Mouse (Mus musculus): Measurements from ENCODE around the gene 6430548M08Rik.

The 6430548M08Rik gene

GRCm38 (mm10) chr8:120113758-120114255 lies at the start of gene 6430548M08Rik:
6430548M08Rik (plus strand) TSS chr8:120114152.
- peak; percentile 99 for DNase-seq (ENCODE audit: low spot score)

GRCm38 (mm10) chr8:120065611-120066010 lies 48.3 kb upstream of the 6430548M08Rik start:
- DNase-seq (ENCODE audit: low spot score) = no peak

DNA sequence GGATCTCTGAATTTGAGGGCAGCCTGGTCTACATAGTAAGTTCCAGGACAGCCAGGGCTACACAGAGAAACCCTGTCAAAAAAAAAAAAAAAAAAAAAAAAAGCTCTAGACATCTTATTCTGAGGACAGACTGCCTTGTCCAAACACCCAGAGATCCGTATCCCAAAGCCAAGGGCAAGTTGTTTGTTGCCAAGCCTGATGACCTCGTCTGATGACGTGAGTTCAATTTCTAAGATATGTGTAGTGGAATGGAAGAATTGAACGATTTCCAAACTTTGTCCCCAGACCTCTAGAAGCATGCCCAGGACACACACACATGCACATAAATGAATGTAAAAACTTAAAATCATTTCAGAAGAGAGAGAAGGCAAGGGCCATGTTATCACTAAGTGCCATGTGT lies 47.7 kb upstream of the 6430548M08Rik start:
- peak; percentile 57 for DNase-seq (ENCODE audit: low spot score)

DNA sequence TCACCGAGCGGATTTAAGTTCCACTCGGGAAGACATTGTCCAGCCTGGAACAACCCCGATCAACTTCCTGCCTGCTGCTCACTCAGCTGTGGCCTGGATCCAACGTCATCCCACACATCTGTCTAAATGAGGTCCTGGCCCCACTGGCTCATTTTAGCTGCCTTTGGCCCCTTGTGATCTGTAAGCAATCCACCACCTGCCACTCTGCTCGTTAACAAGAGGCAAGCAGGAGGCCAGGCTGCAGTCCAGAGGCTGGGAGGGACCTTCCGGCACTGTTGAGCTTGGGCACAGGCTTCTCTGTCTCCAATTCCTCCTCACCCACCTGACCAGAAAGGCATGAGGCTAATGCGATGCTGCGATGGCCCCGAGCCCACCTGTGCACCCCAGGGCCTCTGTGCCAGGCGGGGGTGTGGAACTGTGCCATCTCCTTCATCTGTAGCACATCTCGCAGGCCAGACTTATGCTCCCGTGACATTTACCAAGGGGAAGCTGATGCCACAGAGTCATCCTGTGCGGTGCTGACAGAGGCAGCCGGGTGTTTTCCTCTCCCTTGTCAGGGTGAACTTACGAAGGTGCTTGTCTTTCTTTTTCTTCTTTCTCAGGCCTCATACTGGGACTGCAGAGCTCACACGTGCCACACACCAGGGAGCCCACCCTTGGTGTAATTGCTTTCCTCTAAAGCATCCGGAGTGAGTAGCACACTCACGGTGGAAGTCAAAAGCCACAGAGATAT lies 45.9 kb upstream of the 6430548M08Rik start:
- no peak for DNase-seq (ENCODE audit: low spot score)

GRCm38 (mm10) chr8:120071684-120072083 lies 42.3 kb upstream of the 6430548M08Rik start:
- DNase-seq (ENCODE audit: low spot score) = peak; percentile 54

DNA sequence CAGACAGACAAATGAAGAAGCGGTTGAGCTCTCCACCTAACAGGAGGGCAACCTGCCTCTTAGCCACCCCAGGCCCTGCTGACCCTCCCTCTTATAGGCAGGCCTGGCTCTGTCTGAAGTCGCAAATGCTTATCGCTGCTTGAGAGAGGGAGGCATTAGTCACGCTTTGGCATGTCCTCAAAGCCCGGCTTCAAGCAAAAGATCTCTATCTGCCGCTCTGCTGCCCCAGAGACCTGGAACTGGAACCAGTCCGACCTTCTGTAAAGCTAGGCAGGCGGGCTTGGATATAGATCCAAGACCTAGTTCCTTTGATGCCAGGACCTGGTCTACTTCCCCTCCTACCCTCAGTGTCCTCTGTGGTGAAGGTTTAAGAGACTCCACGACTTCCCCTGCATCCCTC lies 41.7 kb upstream of the 6430548M08Rik start:
- peak; percentile 57 for DNase-seq (ENCODE audit: low spot score)

DNA sequence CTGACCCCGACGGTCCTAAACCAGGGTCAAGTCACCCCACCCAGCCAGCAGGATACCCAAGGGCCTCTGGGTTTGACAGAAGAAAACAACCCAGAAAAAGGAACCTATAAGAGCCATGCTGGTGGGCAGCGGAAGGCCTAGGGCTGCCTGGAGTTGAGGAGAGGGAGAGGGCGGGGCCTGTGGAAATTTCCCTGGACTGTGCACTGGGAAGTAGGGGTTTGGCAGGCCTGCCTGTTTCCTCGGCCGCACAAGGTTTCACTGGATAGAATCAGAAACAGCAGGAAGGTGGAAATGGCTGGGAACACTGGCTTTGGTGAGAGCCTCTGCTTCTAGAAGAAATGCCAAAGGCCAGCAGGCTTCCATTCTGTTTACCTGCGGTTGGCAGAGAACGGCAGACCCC lies 41.1 kb upstream of the 6430548M08Rik start:
- DNase-seq (ENCODE audit: low spot score) = no peak

GRCm38 (mm10) chr8:120074516-120074915 lies 39.4 kb upstream of the 6430548M08Rik start:
- no peak for DNase-seq (ENCODE audit: low spot score)

- no peak for DNase-seq (ENCODE audit: low spot score)
These were observed 38.6 kb upstream of the 6430548M08Rik start for GRCm38 (mm10) chr8:120075347-120075746.

GRCm38 (mm10) chr8:120078080-120078479 lies 35.9 kb upstream of the 6430548M08Rik start:
- DNase-seq (ENCODE audit: low spot score) = peak; percentile 46

DNA sequence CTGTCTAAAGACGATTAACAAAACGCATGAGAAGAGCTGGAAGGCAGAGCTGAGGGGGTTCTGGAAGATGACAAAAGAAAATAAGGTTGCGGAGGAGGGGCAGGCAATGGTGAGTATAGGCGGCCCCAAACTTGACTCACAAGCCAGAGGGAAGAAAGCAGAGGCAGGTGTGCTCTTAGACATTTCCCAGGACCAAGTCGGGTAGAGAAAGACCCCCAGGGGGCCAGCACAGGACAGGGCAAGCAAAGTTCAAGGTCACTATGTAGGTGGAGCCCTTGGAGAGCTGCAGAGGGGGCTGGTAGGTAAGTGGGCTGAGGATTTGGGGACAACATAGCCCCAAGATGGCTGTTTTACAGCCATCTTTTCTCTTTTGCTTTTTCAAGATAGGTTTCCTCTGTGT lies 34.6 kb upstream of the 6430548M08Rik start:
- DNase-seq (ENCODE audit: low spot score) = no peak

DNA sequence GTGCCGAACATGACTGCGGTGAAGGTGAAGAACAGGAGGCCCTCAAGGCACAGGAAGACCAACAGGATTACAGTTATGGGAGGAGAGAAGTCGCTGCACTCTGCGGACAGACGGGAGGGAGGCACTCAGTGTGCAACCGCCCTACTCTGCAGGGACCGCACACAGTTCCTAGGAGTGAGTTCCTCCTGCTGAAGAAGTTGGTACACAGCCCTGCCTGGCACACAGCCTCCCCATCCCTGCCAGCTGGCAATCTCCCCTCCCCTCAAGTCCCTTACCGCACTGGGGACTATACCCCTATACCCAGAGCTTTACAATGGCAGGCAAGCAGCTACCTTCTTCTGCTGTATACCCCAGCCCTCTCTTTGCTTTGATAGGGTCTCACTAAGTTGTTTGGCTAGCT lies 30.7 kb upstream of the 6430548M08Rik start:
- no peak for DNase-seq (ENCODE audit: low spot score)

DNA sequence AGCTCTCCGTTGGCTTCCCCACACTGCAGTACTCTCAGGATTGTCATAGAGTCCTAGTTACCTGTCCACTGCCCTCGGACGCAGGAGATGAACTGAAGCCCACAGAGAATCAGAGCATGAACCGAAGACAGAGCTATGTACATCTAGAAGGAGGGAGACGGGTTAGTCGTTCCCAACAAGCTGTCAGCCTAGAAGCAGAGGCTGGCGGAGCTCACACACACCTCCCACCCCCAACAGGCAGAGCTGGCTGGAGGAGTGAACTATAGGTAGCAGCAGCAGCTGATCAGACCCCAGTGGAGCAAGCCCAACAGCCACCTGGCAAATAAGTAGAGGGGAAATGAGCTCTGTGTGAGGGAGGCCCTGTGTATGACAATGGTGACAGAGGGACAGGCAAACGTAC lies 29.2 kb upstream of the 6430548M08Rik start:
- DNase-seq (ENCODE audit: low spot score) = no peak

GRCm38 (mm10) chr8:120089511-120089910 lies 24.4 kb upstream of the 6430548M08Rik start:
- DNase-seq (ENCODE audit: low spot score) = no peak

DNA sequence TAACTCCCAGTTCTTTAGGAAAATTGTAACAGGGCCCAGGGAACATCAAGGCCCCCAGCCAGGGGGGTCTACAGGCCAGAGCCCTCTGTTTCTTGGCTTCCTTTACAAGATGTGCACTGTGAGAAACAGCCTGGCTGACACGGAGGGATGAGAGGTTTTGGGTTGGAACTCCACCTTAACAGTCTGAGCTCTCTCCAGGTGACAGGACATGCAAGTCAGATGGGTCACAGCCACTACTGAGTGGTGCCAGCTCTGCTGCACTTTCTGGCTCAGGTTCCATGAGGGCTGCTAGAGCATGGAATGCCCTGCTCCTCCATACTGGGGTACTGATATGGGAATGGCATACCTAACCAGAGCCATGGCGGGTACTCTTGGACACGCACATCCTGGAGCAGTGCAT lies 22.9 kb upstream of the 6430548M08Rik start:
- DNase-seq (ENCODE audit: low spot score) = no peak

DNA sequence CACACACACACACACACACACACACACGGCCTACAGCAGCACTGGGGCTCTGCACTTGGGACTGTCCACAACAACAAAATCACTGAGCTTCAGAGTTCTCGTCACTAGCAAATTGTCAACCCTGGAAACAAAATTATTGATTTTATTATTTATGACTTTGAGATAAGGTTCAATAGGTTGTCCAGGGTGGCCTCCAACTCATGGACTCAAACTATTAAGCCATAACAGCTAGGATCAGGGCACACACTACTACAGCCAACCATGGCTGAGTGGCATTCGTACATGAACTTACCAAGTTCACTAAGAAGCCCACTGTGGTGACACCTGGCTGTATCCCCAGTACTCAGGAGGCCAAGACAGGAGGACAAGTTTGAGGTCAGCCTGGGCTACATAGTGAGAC lies 20.8 kb upstream of the 6430548M08Rik start:
- DNase-seq (ENCODE audit: low spot score) = no peak

GRCm38 (mm10) chr8:120094801-120095200 lies 19.2 kb upstream of the 6430548M08Rik start:
- DNase-seq (ENCODE audit: low spot score) = no peak

DNA sequence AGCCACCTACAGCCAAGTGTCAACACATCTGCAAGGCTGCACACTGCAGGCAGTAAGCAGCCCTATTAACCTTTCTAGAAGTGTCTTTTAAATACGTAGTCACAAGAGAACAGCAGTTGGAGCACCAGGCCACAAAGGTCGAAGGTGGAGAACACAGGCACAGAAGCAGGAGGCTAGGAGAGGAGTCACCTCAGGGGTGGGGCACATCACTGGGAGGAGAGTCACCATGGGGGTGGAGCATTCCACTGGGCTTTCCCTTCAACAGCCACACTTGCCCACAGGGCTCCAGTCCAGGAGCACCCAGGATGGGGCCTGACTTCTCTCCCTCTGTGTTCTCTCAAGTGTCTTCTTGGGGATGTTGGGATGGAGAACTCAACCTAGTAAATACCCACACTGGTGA lies 17.5 kb upstream of the 6430548M08Rik start:
- no peak for DNase-seq (ENCODE audit: low spot score)

DNA sequence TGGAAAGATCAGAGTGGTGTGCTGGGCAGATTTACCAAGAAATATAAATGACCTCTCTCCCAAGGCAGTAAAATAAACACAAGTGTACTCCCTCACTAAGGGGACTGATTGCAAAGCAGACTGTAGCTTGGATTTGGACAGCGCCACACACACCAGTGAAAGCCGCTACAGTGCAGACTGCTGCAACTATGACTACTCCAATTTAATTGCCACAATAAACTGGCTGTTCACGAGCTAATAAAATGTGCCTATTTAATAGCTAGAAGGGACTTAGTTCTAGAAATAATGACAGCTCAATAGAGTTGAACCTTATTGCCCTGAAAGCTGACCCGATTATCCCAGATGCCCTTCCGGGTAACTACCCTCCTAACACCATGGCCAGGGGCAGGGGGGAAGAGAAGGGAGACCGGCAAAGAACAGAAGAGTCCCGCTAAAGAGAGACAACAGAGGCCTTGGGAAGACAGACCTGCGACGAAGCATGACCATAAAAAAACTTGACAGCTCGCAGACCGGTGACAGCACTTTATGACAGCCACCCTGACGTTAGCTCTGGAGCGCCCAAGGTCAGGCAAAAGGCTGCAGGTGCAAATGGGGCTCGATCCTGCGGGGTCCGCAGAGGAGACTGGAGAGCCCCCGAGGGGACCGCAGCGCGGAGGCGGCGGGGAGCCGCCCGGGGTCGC lies 13.4 kb upstream of the 6430548M08Rik start:
- no peak for DNase-seq (ENCODE audit: low spot score)

- peak; percentile 74 for DNase-seq (ENCODE audit: low spot score)
These were observed 12.6 kb upstream of the 6430548M08Rik start, which contains the start of gene Zdhhc7 for GRCm38 (mm10) chr8:120101068-120101972. Zdhhc7 (minus strand) TSS chr8:120101482.

- DNase-seq (ENCODE audit: low spot score) = no peak
These were observed 10.0 kb upstream of the 6430548M08Rik start for GRCm38 (mm10) chr8:120103916-120104315.

DNA sequence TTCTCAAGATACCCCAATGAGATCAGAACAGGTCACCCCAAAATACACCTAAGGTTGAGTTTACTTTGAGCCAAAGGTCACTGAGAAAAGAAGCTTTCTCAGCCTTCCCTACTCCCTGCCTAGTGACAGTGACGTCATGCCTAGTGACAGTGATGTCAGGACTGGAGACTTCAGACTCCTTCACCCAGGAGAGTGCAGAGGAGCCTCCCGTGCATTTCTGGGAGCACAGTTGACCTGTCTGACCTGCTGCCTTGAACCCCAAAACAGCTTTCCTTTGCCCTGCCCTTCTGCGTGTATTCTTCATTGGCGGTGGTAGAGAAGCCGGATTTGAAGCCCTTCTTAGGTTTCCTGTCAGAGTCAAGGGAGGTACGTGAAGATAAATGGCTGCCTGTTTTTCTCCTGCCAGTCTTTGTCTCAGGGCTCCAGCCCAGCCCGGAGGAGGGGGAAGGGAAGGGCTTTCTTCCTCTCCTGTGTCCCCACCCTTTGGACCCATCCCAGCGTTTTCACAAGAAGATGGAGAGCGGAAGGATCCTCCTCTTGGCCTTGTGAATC lies 9.2 kb upstream of the 6430548M08Rik start:
- DNase-seq (ENCODE audit: low spot score) = peak; percentile 76
